Mouse (Mus musculus): ENCODE results near the gene Batf. TPM values are rescaled to one million over a fixed set of nuclear protein-coding genes. Genes with fewer than 3 reads are reported as not detected.

Batf gene
- polyA plus RNA-seq, 1 experiment, result 2.2 TPM

- no peak overlapping the region for H3K4me3 ChIP-seq (ENCODE audit: insufficient read depth, low read length)
- no peaks in the 10 kb centered on the region for H3K4me1 ChIP-seq (ENCODE audit: control insufficient read depth, insufficient read depth, low read length)
- TF ChIP-seq CTCF (IDR thresholded peaks at IDR 0.05; ENCODE audit: borderline replicate concordance, insufficient read depth, low read length), result no peak
- no peak for TF ChIP-seq POLR2A (IDR thresholded peaks at IDR 0.05; ENCODE audit: low read depth, low read length)
- H3K27ac ChIP-seq (ENCODE audit: insufficient read depth, low read length), result no peak overlapping the region
These were observed 26.1 kb downstream of the Batf start for GRCm38 (mm10) chr12:85712587-85712986.

DNA sequence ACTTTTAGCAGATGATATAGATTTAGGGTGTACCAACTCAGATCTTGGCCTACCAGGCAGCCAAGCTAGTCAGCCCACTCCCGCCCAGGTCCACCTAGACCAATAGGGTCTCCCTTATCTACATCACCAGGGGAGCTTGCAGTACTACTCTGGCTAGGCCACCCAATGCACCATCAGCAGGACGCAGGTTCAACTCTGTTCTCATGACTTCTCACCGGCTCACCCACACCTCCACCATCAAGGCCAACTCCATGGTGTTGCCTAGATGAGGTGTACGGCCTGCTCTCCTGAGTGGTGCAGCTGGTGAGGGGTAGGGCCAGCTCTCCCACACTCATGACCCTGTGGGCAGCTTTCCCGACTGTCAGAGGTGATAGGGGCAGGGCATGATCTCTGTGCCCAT lies 27.7 kb downstream of the Batf start:
- H3K4me3 ChIP-seq (ENCODE audit: insufficient read depth, low read length), result no peak overlapping the region
- H3K27ac ChIP-seq (ENCODE audit: insufficient read depth, low read length), result no peak overlapping the region
- TF ChIP-seq CTCF (IDR thresholded peaks at IDR 0.05; ENCODE audit: borderline replicate concordance, insufficient read depth, low read length) (no peak), POLR2A (IDR thresholded peaks at IDR 0.05; ENCODE audit: low read depth, low read length) (no peak)
- no peaks in the 10 kb centered on the region for H3K4me1 ChIP-seq (ENCODE audit: control insufficient read depth, insufficient read depth, low read length)

GRCm38 (mm10) chr12:85725306-85725705 lies 38.8 kb downstream of the Batf start:
- H3K4me3 ChIP-seq (ENCODE audit: insufficient read depth, low read length), result no peak overlapping the region
- no peaks in the 10 kb centered on the region for H3K4me1 ChIP-seq (ENCODE audit: control insufficient read depth, insufficient read depth, low read length)
- no peak overlapping the region for H3K27ac ChIP-seq (ENCODE audit: insufficient read depth, low read length)
- TF ChIP-seq CTCF (IDR thresholded peaks at IDR 0.05; ENCODE audit: borderline replicate concordance, insufficient read depth, low read length), result no peak
- TF ChIP-seq POLR2A (IDR thresholded peaks at IDR 0.05; ENCODE audit: low read depth, low read length), result no peak

DNA sequence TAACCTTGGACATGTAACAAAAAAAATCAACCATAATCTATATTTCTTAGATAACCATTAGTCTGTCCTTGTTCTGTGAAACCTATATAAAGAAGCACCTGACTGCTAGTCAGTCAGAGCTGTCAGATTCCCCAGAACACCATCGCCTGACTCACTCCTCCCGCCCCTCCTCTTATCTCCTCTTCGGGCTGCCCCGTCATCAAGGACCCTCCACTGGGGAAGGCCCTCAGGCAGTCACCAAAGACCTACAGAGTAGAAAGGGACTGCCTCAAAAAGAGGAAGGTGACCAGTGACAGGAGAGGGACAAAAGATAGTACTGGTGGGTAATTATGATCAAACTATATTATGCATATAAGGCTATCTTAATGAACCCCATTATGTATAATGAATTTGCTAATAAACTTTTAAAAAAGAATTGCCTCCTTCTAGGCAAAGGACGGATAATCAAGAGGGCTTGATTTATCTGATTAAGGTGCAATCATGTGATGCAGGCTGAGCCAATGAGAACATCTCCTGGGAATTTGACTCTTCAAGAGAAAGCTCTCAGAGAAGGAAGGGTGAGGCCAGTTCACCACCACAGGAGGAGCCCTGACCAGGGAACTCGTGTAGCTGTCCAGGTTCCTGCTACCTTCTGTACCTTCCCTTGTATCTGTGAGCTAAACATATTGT lies 40.4 kb downstream of the Batf start:
- Histone ChIP-seq H3K27ac (ENCODE audit: insufficient read depth, low read length) (no peak overlapping the region), H3K4me3 (ENCODE audit: insufficient read depth, low read length) (no peak overlapping the region), H3K4me1 (ENCODE audit: control insufficient read depth, insufficient read depth, low read length) (no peaks in the 10 kb centered on the region)
- TF ChIP-seq CTCF (IDR thresholded peaks at IDR 0.05; ENCODE audit: borderline replicate concordance, insufficient read depth, low read length) (no peak), POLR2A (IDR thresholded peaks at IDR 0.05; ENCODE audit: low read depth, low read length) (no peak)

- TF ChIP-seq CTCF (IDR thresholded peaks at IDR 0.05; ENCODE audit: borderline replicate concordance, insufficient read depth, low read length) (no peak), POLR2A (IDR thresholded peaks at IDR 0.05; ENCODE audit: low read depth, low read length) (no peak)
- no peak overlapping the region for H3K4me3 ChIP-seq (ENCODE audit: insufficient read depth, low read length)
- H3K4me1 ChIP-seq (ENCODE audit: control insufficient read depth, insufficient read depth, low read length), result no peaks in the 10 kb centered on the region
- no peak overlapping the region for H3K27ac ChIP-seq (ENCODE audit: insufficient read depth, low read length)
These were observed 41.7 kb downstream of the Batf start for GRCm38 (mm10) chr12:85728181-85728580.

DNA sequence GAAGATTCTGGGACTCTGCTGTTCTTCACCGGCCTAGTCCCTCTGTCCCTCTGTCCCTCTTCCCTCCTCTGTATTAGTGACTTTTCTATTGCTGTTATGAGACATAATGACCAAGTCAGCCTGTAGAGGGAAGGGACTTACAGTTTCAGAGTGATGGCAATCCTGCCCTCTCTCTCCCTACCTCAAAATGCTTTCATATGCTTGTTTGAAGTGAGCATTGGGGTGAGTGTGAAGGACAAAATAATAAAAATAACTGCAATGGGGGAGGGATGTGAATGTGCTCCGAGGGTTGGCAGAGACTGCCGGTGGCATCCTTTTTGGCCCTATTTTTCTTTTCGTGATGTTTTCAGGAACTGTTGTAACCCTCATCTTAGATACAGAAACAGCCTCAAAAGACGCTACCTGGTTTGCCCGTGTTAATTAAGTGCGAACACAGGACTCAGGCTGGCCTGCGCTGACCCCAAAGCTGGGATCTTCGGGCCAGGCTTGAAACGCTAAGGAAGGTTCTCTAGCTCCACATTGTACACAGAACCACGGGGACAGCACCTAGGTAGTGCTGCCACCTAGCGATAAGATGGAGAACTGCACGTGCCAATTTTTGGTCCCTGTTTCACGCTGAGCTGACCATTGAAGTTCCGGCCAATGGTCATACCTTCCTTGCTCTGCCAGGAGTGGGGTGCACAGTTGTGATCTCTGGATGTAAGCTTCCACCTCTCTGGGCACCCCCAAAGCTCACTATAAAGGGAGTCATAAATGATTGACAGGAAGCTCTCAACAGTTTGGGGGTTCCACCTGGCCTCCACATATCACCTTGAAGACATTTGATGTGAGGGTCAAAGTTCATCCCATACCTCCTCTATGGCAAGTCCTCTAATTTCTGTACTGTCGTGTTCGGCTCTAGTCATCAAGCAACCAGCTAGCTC lies 42.8 kb downstream of the Batf start:
- Histone ChIP-seq H3K4me1 (ENCODE audit: control insufficient read depth, insufficient read depth, low read length) (no peaks in the 10 kb centered on the region), H3K27ac (ENCODE audit: insufficient read depth, low read length) (no peak overlapping the region), H3K4me3 (ENCODE audit: insufficient read depth, low read length) (no peak overlapping the region)
- TF ChIP-seq POLR2A (IDR thresholded peaks at IDR 0.05; ENCODE audit: low read depth, low read length) (no peak), CTCF (IDR thresholded peaks at IDR 0.05; ENCODE audit: borderline replicate concordance, insufficient read depth, low read length) (peak; percentile 92; the same call in 1 of the 2 replicates)

DNA sequence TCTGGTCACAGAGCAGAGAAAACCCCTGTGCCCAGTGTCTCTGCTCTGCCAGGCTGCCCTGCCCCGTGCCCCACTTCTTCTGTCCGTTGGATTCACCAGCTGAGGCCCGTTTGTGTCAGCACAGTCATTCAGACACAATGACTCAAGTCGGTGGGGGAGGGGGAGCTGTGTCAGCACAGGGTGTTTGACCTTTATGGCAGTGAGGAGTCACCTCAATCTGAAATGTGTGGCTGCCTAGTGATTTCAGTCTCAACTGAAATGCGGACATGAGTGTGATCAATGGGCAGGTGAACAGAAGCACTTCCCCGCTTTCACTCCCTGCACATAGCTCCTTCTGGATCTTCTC lies 43.4 kb downstream of the Batf start:
- H3K27ac ChIP-seq (ENCODE audit: insufficient read depth, low read length), result no peak overlapping the region
- no peak overlapping the region for H3K4me3 ChIP-seq (ENCODE audit: insufficient read depth, low read length)
- TF ChIP-seq CTCF (IDR thresholded peaks at IDR 0.05; ENCODE audit: borderline replicate concordance, insufficient read depth, low read length), result no peak
- TF ChIP-seq POLR2A (IDR thresholded peaks at IDR 0.05; ENCODE audit: low read depth, low read length), result no peak
- no peaks in the 10 kb centered on the region for H3K4me1 ChIP-seq (ENCODE audit: control insufficient read depth, insufficient read depth, low read length)

DNA sequence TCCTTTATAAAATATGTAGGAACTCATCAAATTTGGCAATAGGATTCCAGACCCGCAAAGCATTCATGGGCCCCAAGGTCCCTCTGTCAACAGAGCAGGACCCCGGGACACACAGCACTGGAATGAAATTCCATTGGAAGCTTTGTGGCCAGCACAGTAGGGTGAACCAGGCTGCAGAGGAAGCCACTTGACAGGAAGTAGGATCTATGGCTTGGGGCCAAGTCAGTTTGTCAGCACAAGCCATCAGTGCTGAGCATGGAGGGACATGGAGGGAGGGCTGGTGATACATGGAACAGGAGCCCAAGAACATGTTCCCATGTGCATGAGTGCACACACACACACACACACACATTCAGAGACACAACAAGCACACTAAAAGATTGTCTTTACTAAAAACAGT lies 49.7 kb downstream of the Batf start:
- no peaks in the 10 kb centered on the region for H3K4me1 ChIP-seq (ENCODE audit: control insufficient read depth, insufficient read depth, low read length)
- TF ChIP-seq CTCF (IDR thresholded peaks at IDR 0.05; ENCODE audit: borderline replicate concordance, insufficient read depth, low read length), result no peak
- TF ChIP-seq POLR2A (IDR thresholded peaks at IDR 0.05; ENCODE audit: low read depth, low read length), result no peak
- H3K27ac ChIP-seq (ENCODE audit: insufficient read depth, low read length), result no peak overlapping the region
- no peak overlapping the region for H3K4me3 ChIP-seq (ENCODE audit: insufficient read depth, low read length)

DNA sequence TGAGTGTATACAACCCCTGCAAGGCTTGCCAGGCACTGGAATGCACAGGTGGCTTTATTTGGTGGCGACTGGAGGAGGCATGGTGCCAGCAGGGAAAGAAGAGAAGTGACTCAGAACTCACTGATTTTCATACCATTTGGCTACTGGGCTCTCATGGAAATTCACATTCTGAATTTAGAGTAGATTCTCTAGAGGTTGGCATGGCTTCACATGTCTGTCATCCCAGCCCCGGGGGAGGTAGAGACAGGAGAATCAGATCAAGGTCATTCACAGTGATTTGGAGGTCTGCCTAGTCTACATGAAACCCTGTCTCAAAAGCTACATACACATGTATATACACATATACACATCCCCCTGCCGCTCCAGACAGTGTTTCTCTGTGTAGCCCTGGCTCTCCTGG lies 50.5 kb downstream of the Batf start:
- TF ChIP-seq POLR2A (IDR thresholded peaks at IDR 0.05; ENCODE audit: low read depth, low read length), result no peak
- TF ChIP-seq CTCF (IDR thresholded peaks at IDR 0.05; ENCODE audit: borderline replicate concordance, insufficient read depth, low read length), result no peak
- Histone ChIP-seq H3K27ac (ENCODE audit: insufficient read depth, low read length) (no peak overlapping the region), H3K4me1 (ENCODE audit: control insufficient read depth, insufficient read depth, low read length) (no peaks in the 10 kb centered on the region), H3K4me3 (ENCODE audit: insufficient read depth, low read length) (no peak overlapping the region)
